Mouse (Mus musculus) hindbrain, embryonic 13.5 days (tissue): ENCODE data around the gene Nfs1. TPM values are rescaled to one million over a fixed set of nuclear protein-coding genes. Genes with fewer than 3 reads are reported as not detected.
"Not testable (repeated sequence)": the region's sequence is repeated elsewhere in the genome, so short reads cannot be mapped to it uniquely, and the experiment has no call there.

Experiments
- ATAC-seq: fragments of 200-750 bp; cut with Nextera tagmentation; 2 replicates; pipeline ENCODE4 v1.8.0; 2017; ENCODE audit warnings: moderate TSS enrichment; ENCODE audit not compliant: low FRiP score
- H3K27ac ChIP-seq: fragments of 300-500 bp; sonication (generic); 2 replicates; pipeline ENCODE4 v1.5.1; 2015; ENCODE audit warnings: inconsistent platforms, mild to moderate bottlenecking, moderate library complexity
- H3K27me3 ChIP-seq: fragments of 300-500 bp; sonication (generic); 2 replicates; pipeline ENCODE4 v1.6.1; 2015; ENCODE audit warnings: mild to moderate bottlenecking, inconsistent platforms
- H3K36me3 ChIP-seq: fragments of 300-500 bp; sonication (generic); 2 replicates; pipeline ENCODE4 v1.6.1; 2015; ENCODE audit warnings: mild to moderate bottlenecking, inconsistent platforms
- H3K4me1 ChIP-seq: fragments of 300-500 bp; sonication (generic); replicated peaks from 2 replicates; pipeline ENCODE4 v1.6.1; 2015; ENCODE audit warnings: inconsistent platforms
- H3K4me2 ChIP-seq: fragments of 300-500 bp; sonication (generic); 2 replicates; pipeline ENCODE4 v1.6.1; 2015; ENCODE audit warnings: inconsistent platforms, mild to moderate bottlenecking, moderate library complexity
- H3K4me3 ChIP-seq: fragments of 300-500 bp; sonication (generic); 2 replicates; pipeline ENCODE4 v1.5.1; 2015; ENCODE audit warnings: mild to moderate bottlenecking, inconsistent platforms
- H3K9ac ChIP-seq: fragments of 300-500 bp; sonication (generic); 2 replicates; pipeline ENCODE4 v1.6.1; 2015; ENCODE audit warnings: mild to moderate bottlenecking, inconsistent platforms
- H3K9me3 ChIP-seq: fragments of 300-500 bp; sonication (generic); 2 replicates; pipeline ENCODE4 v1.6.1; 2016; ENCODE audit warnings: inconsistent platforms
- WGBS: fragments of 180-500 bp; shearing (Covaris S2); methylation state at CpG from one replicate; pipeline ENCODE4 v1.1.7; 2015; 5-methylcytosine and 5-hydroxymethylcytosine counted together
- polyA plus RNA-seq: library from polyadenylated mRNA; unstranded; fragments of >200 nt; fragmentation: Nextera tagmentation; extraction: Ambion mirVana; gene quantifications from 2 replicates; pipeline ENCODE4 v1.2.1, GENCODE M21; 2015

Nfs1 gene
- polyA plus RNA-seq, 1 experiment from 2014 or later, result 35.7 TPM

- H3K36me3 ChIP-seq, result peaks cover 22% of the 10 kb centered on the region
- ATAC-seq, result no peak
- 95% methylated on average over 5 of the region's 5 CpGs for WGBS
- H3K9me3 ChIP-seq, result no peaks in the 10 kb centered on the region
- H3K27ac ChIP-seq, result no peak overlapping the region
- H3K4me2 ChIP-seq, result no peak overlapping the region
- H3K4me1 ChIP-seq, result no peaks in the 10 kb centered on the region
- no peak overlapping the region for H3K4me3 ChIP-seq
- H3K9ac ChIP-seq, result no peak overlapping the region
- H3K27me3 ChIP-seq, result no peaks in the 10 kb centered on the region
Observed at GRCm38 (mm10) chr2:156134161-156134560, 9.8 kb downstream of the Nfs1 start.

- 96% methylated on average over 5 of the region's 5 CpGs for WGBS
- H3K27me3 ChIP-seq, result no peaks in the 10 kb centered on the region
- no peak within 1 kb of the TSS for H3K27ac ChIP-seq
- H3K4me3 ChIP-seq, result no peak within 1 kb of the TSS
- H3K9me3 ChIP-seq, result no peaks in the 10 kb centered on the region
- no peak within 1 kb of the TSS for H3K4me2 ChIP-seq
- no peaks in the 10 kb centered on the region for H3K4me1 ChIP-seq
- H3K36me3 ChIP-seq, result peaks cover 59% of the 10 kb centered on the region
- no peak within 1 kb of the TSS for H3K9ac ChIP-seq
- ATAC-seq, result no peak
Observed at GRCm38 (mm10) chr2:156126992-156127391, 17.0 kb downstream of the Nfs1 start, which contains the start of gene Gm28036. TSS of gene Gm28036 (minus strand) at chr2:156127092.

- 95% methylated on average over 5 of the region's 5 CpGs for WGBS
- no peak for ATAC-seq
Observed at GRCm38 (mm10) chr2:156123731-156124130, 20.3 kb downstream of the Nfs1 start.

GRCm38 (mm10) chr2:156119566-156119965 is 24.4 kb downstream of the Nfs1 start:
- Histone ChIP-seq H3K4me2 (no peak overlapping the region), H3K9me3 (no peaks in the 10 kb centered on the region; the same call in 1 of the 2 replicates), H3K27ac (no peak overlapping the region), H3K9ac (no peak overlapping the region), H3K36me3 (peaks cover 18% of the 10 kb centered on the region), H3K4me3 (no peak overlapping the region), H3K4me1 (no peaks in the 10 kb centered on the region), H3K27me3 (no peaks in the 10 kb centered on the region)
- ATAC-seq, result no peak

More at GRCm38 (mm10) chr2:156123731-156124130, 20.3 kb downstream of the Nfs1 start:
- Histone ChIP-seq H3K4me3 (no peak overlapping the region), H3K9ac (no peak overlapping the region), H3K27me3 (no peaks in the 10 kb centered on the region), H3K4me1 (no peaks in the 10 kb centered on the region), H3K9me3 (no peaks in the 10 kb centered on the region; the same call in 1 of the 2 replicates), H3K27ac (no peak overlapping the region), H3K36me3 (peaks cover 49% of the 10 kb centered on the region), H3K4me2 (no peak overlapping the region)

- Histone ChIP-seq H3K9ac (peak overlapping the region; percentile 96), H3K4me1 (peaks cover 17% of the 10 kb centered on the region), H3K4me2 (peak overlapping the region; percentile 49), H3K4me3 (peak overlapping the region; percentile 99), H3K27ac (peak overlapping the region; percentile 94)
- not testable (repeated sequence) for ATAC-seq, H3K36me3 ChIP-seq, H3K27me3 ChIP-seq, H3K9me3 ChIP-seq
- WGBS, result 28% methylated on average over 5 of the region's 5 CpGs
Observed at GRCm38 (mm10) chr2:156112080-156112423, 31.9 kb downstream of the Nfs1 start.

GRCm38 (mm10) chr2:156111358-156112079 is 32.5 kb downstream of the Nfs1 start, which contains the start of the genes Cpne1 and Rbm12:
TSS of gene Cpne1 (minus strand) at chr2:156111965.
TSS of gene Rbm12 (minus strand) at chr2:156111978.
- Histone ChIP-seq H3K27me3 (no peaks in the 10 kb centered on the region), H3K9ac (peak within 1 kb of the TSS; percentile 96), H3K36me3 (no peaks in the 10 kb centered on the region), H3K4me3 (peak within 1 kb of the TSS; percentile 99), H3K4me1 (peaks cover 19% of the 10 kb centered on the region), H3K9me3 (no peaks in the 10 kb centered on the region), H3K4me2 (peak within 1 kb of the TSS; percentile 71), H3K27ac (peak within 1 kb of the TSS; percentile 94)
- WGBS, result under 1% methylated on average over 73 of the region's 74 CpGs
- ATAC-seq, result peak; percentile 96

GRCm38 (mm10) chr2:156110627-156111357 is 33.2 kb downstream of the Nfs1 start:
- peak; percentile 74 for ATAC-seq
- Histone ChIP-seq H3K4me2 (peak overlapping the region; percentile 71), H3K27ac (peak overlapping the region; percentile 94), H3K9ac (peak overlapping the region; percentile 96), H3K27me3 (no peaks in the 10 kb centered on the region), H3K4me1 (peaks cover 24% of the 10 kb centered on the region), H3K4me3 (peak overlapping the region; percentile 99), H3K9me3 (no peaks in the 10 kb centered on the region), H3K36me3 (no peaks in the 10 kb centered on the region)
- 2% methylated on average over 16 of the region's 16 CpGs for WGBS

GRCm38 (mm10) chr2:156091926-156092325 is 52.1 kb downstream of the Nfs1 start:
- H3K27me3 ChIP-seq, result no peaks in the 10 kb centered on the region
- H3K4me2 ChIP-seq, result no peak overlapping the region
- peaks cover 24% of the 10 kb centered on the region for H3K36me3 ChIP-seq
- no peak overlapping the region for H3K27ac ChIP-seq
- peaks cover 26% of the 10 kb centered on the region for H3K4me1 ChIP-seq
- no peak for ATAC-seq
- H3K9me3 ChIP-seq, result no peaks in the 10 kb centered on the region
- H3K9ac ChIP-seq, result no peak overlapping the region
- 84% methylated on average over 5 of the region's 5 CpGs for WGBS
- H3K4me3 ChIP-seq, result no peak overlapping the region

- Histone ChIP-seq H3K4me1 (peaks cover 26% of the 10 kb centered on the region), H3K4me2 (no peak overlapping the region), H3K36me3 (peaks cover 6% of the 10 kb centered on the region), H3K27ac (no peak overlapping the region; the same call in 1 of the 2 replicates), H3K9me3 (no peaks in the 10 kb centered on the region), H3K9ac (no peak overlapping the region), H3K27me3 (no peaks in the 10 kb centered on the region), H3K4me3 (no peak overlapping the region)
- peak; percentile 61; the same call in 1 of the 2 replicates for ATAC-seq
- WGBS, result 41% methylated on average over 1 of the region's 1 CpGs
Observed at GRCm38 (mm10) chr2:156089799-156090198, 54.2 kb downstream of the Nfs1 start.

GRCm38 (mm10) chr2:156087391-156088110 is 56.4 kb downstream of the Nfs1 start:
- Histone ChIP-seq H3K9ac (no peak overlapping the region), H3K4me3 (no peak overlapping the region), H3K4me2 (no peak overlapping the region), H3K4me1 (peaks cover 30% of the 10 kb centered on the region), H3K27ac (no peak overlapping the region), H3K27me3 (no peaks in the 10 kb centered on the region), H3K36me3 (peaks cover 6% of the 10 kb centered on the region), H3K9me3 (no peaks in the 10 kb centered on the region)
- no peak for ATAC-seq
- WGBS, result 92% methylated on average over 7 of the region's 7 CpGs

GRCm38 (mm10) chr2:156084541-156084940 is 59.4 kb downstream of the Nfs1 start:
- Histone ChIP-seq H3K27ac (no peak overlapping the region), H3K4me3 (no peak overlapping the region), H3K9me3 (no peaks in the 10 kb centered on the region), H3K36me3 (peaks cover 1% of the 10 kb centered on the region), H3K27me3 (no peaks in the 10 kb centered on the region), H3K9ac (no peak overlapping the region), H3K4me1 (peaks cover 25% of the 10 kb centered on the region), H3K4me2 (no peak overlapping the region)
- 95% methylated on average over 3 of the region's 3 CpGs for WGBS
- no peak for ATAC-seq

GRCm38 (mm10) chr2:156080391-156080790 is 63.6 kb downstream of the Nfs1 start:
- ATAC-seq, result no peak
- Histone ChIP-seq H3K4me2 (no peak overlapping the region), H3K27me3 (no peaks in the 10 kb centered on the region), H3K9ac (no peak overlapping the region), H3K4me1 (peaks cover 23% of the 10 kb centered on the region), H3K27ac (peak overlapping the region; percentile 19), H3K4me3 (no peak overlapping the region), H3K9me3 (no peaks in the 10 kb centered on the region), H3K36me3 (peaks cover 39% of the 10 kb centered on the region)
- WGBS, result 88% methylated on average over 7 of the region's 7 CpGs
